Mouse (Mus musculus): ENCODE results near the gene Pls1. TPM values are rescaled to one million over a fixed set of nuclear protein-coding genes. Genes with fewer than 3 reads are reported as not detected.

Gene Pls1
- total and polyA plus RNA-seq, 2 experiments from 2014 or later = 0.11 TPM; not detected in 1

DNA sequence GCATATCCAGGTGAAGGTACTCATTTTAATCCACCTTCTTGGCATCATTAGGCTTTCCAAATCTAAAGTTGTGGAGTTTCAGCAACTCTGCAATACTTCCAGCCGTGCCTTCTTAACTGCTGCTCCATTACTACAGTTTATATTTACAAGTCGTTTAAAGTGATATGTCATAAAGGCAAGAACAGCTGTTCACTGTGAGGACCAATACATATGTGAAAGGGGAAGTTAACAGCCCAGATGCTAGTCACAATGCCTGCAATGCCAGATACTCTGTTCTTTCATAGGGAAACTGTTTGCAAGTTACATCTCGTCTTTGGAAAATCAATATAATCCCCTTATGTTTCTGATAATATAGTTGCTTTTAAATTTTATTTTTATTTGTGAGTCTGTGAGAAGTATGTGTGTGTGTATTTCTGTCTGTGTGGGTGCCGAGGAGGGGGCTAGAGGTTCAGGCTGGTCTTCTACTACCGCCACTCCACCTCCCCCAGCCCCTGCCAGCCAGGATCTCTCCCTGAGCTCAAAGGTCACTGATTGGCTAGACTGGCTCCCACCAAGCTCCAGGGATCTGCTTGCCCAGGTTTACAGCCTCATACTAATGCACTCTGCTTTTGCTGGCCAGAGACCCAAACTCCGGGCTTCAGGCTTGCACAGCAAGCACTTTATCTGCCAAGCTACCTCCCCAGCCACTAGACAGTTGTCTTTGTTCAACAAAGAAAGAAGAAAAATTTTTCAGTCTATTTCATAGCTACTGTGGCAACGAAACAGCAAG lies 100.1 kb downstream of the Pls1 start:
- Histone ChIP-seq H3K27ac (ENCODE audit: low read depth) (no peak overlapping the region), H3K4me3 (ENCODE audit: low read depth, low read length) (no peak overlapping the region), H3K9ac (replicated peaks; ENCODE audit: low read depth, low read length) (no peak overlapping the region), H3K4me1 (ENCODE audit: control insufficient read depth, insufficient read depth) (no peaks in the 10 kb centered on the region), H3K9me3 (replicated peaks; ENCODE audit: control insufficient read depth, low read length) (no peaks in the 10 kb centered on the region), H3K4me2 (ENCODE audit: low read depth, low read length) (no peak overlapping the region), H3K27me3 (ENCODE audit: control insufficient read depth, insufficient read depth, low read length) (no peaks in the 10 kb centered on the region), H3K36me3 (replicated peaks; ENCODE audit: control insufficient read depth, insufficient read depth, low read length) (no peaks in the 10 kb centered on the region)
- TF ChIP-seq EP300 (IDR thresholded peaks at IDR 0.05; ENCODE audit: low read depth) (no peak), CTCF (IDR thresholded peaks at IDR 0.05; ENCODE audit: low read depth) (no peak)
- no peak for ATAC-seq (ENCODE audit: insufficient read depth, low read depth)
- WGBS = 73% methylated on average over 7 of the region's 7 CpGs
- DNase-seq (ENCODE audit: low spot score) = no peak

- Histone ChIP-seq H3K9ac (replicated peaks; ENCODE audit: low read depth, low read length) (no peak overlapping the region), H3K27me3 (ENCODE audit: control insufficient read depth, insufficient read depth, low read length) (no peaks in the 10 kb centered on the region), H3K4me3 (ENCODE audit: low read depth, low read length) (no peak overlapping the region), H3K27ac (ENCODE audit: low read depth) (no peak overlapping the region), H3K4me1 (ENCODE audit: control insufficient read depth, insufficient read depth) (no peaks in the 10 kb centered on the region), H3K36me3 (replicated peaks; ENCODE audit: control insufficient read depth, insufficient read depth, low read length) (0 out of 2 replicates have a peak, but pooled peaks cover 8% of the 10 kb centered on the region), H3K9me3 (replicated peaks; ENCODE audit: control insufficient read depth, low read length) (no peaks in the 10 kb centered on the region), H3K4me2 (ENCODE audit: low read depth, low read length) (no peak overlapping the region)
- TF ChIP-seq CTCF (IDR thresholded peaks at IDR 0.05; ENCODE audit: low read depth) (0 out of 2 replicates have a peak, but pooled peaks have one; percentile 6), EP300 (IDR thresholded peaks at IDR 0.05; ENCODE audit: low read depth) (no peak)
- DNase-seq (ENCODE audit: low spot score) = no peak
- no peak for ATAC-seq (ENCODE audit: insufficient read depth, low read depth)
Measured at GRCm38 (mm10) chr9:95736238-95736637, 108.9 kb downstream of the Pls1 start.

GRCm38 (mm10) chr9:95712574-95712973 lies 132.5 kb downstream of the Pls1 start:
- no peak for TF ChIP-seq CTCF (IDR thresholded peaks at IDR 0.05; ENCODE audit: low read depth)
- TF ChIP-seq EP300 (IDR thresholded peaks at IDR 0.05; ENCODE audit: low read depth) = no peak
- ATAC-seq (ENCODE audit: insufficient read depth, low read depth) = no peak
- Histone ChIP-seq H3K4me2 (ENCODE audit: low read depth, low read length) (no peak overlapping the region), H3K4me1 (ENCODE audit: control insufficient read depth, insufficient read depth) (no peaks in the 10 kb centered on the region), H3K36me3 (replicated peaks; ENCODE audit: control insufficient read depth, insufficient read depth, low read length) (peaks cover 14% of the 10 kb centered on the region), H3K9me3 (replicated peaks; ENCODE audit: control insufficient read depth, low read length) (no peaks in the 10 kb centered on the region), H3K27ac (ENCODE audit: low read depth) (no peak overlapping the region), H3K27me3 (ENCODE audit: control insufficient read depth, insufficient read depth, low read length) (no peaks in the 10 kb centered on the region), H3K4me3 (ENCODE audit: low read depth, low read length) (no peak overlapping the region), H3K9ac (replicated peaks; ENCODE audit: low read depth, low read length) (no peak overlapping the region)
- 43% methylated on average over 8 of the region's 8 CpGs for WGBS
- DNase-seq (ENCODE audit: low spot score) = no peak

DNA sequence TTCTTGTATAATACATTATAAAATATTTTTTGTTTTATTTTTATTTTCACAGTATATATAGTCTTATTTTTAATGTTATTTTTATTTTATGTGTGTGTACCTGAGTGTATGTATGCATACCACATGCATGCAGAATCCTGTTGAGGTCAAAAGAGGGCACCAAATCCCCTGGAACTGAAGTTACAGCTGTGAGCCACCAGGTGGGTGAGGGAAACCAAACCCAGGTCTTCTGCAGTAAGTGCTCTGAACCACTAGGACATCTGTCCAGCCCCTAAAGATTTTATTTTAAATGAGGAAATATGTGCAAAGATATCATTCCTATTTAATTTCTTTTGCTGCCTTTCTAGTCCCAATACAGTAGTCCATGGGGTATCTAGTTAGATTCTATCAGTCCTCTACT lies 136.2 kb downstream of the Pls1 start:
- Histone ChIP-seq H3K27me3 (ENCODE audit: control insufficient read depth, insufficient read depth, low read length) (no peaks in the 10 kb centered on the region), H3K36me3 (replicated peaks; ENCODE audit: control insufficient read depth, insufficient read depth, low read length) (peaks cover 14% of the 10 kb centered on the region), H3K9me3 (replicated peaks; ENCODE audit: control insufficient read depth, low read length) (no peaks in the 10 kb centered on the region), H3K4me2 (ENCODE audit: low read depth, low read length) (no peak overlapping the region), H3K4me3 (ENCODE audit: low read depth, low read length) (no peak overlapping the region), H3K4me1 (ENCODE audit: control insufficient read depth, insufficient read depth) (no peaks in the 10 kb centered on the region), H3K27ac (ENCODE audit: low read depth) (no peak overlapping the region), H3K9ac (replicated peaks; ENCODE audit: low read depth, low read length) (no peak overlapping the region)
- ATAC-seq (ENCODE audit: insufficient read depth, low read depth) (no peak), DNase-seq (ENCODE audit: low spot score) (no peak)
- TF ChIP-seq EP300 (IDR thresholded peaks at IDR 0.05; ENCODE audit: low read depth) (no peak), CTCF (IDR thresholded peaks at IDR 0.05; ENCODE audit: low read depth) (no peak)

DNA sequence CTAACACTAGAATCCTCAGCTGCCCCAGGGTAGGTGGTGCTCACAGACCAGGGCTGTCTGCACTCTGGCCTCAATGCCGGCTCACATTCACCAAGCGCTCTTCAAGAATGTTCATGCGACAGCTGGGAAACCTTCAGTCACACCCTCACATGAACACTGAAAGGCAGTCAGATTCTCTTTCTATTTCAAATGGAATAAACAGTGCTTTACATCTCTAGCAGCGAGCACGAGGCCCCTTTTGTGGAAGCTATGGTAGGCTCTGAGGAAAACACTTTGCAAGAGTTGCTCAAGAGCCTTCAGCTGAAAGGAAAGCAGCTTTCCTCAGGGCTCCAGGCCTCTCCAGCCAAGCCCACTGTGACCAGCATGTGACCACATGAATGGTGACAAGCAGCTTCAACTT lies 139.7 kb downstream of the Pls1 start:
- Histone ChIP-seq H3K27ac (ENCODE audit: low read depth) (no peak overlapping the region), H3K36me3 (replicated peaks; ENCODE audit: control insufficient read depth, insufficient read depth, low read length) (peaks cover 14% of the 10 kb centered on the region), H3K27me3 (ENCODE audit: control insufficient read depth, insufficient read depth, low read length) (no peaks in the 10 kb centered on the region), H3K9me3 (replicated peaks; ENCODE audit: control insufficient read depth, low read length) (no peaks in the 10 kb centered on the region), H3K4me2 (ENCODE audit: low read depth, low read length) (no peak overlapping the region), H3K4me1 (ENCODE audit: control insufficient read depth, insufficient read depth) (no peaks in the 10 kb centered on the region), H3K4me3 (ENCODE audit: low read depth, low read length) (no peak overlapping the region), H3K9ac (replicated peaks; ENCODE audit: low read depth, low read length) (no peak overlapping the region)
- ATAC-seq (ENCODE audit: insufficient read depth, low read depth) (no peak), DNase-seq (ENCODE audit: low spot score) (no peak)
- TF ChIP-seq EP300 (IDR thresholded peaks at IDR 0.05; ENCODE audit: low read depth) (no peak), CTCF (IDR thresholded peaks at IDR 0.05; ENCODE audit: low read depth) (no peak)
- 73% methylated on average over 5 of the region's 5 CpGs for WGBS

GRCm38 (mm10) chr9:95704078-95704477 lies 141.0 kb downstream of the Pls1 start:
- H3K9me3 ChIP-seq (replicated peaks; ENCODE audit: control insufficient read depth, low read length) = no peaks in the 10 kb centered on the region
- H3K36me3 ChIP-seq (replicated peaks; ENCODE audit: control insufficient read depth, insufficient read depth, low read length) = peaks cover 10% of the 10 kb centered on the region
- no peak overlapping the region for H3K9ac ChIP-seq (replicated peaks; ENCODE audit: low read depth, low read length)
- H3K4me3 ChIP-seq (ENCODE audit: low read depth, low read length) = no peak overlapping the region
- no peak overlapping the region for H3K27ac ChIP-seq (ENCODE audit: low read depth)
- TF ChIP-seq CTCF (IDR thresholded peaks at IDR 0.05; ENCODE audit: low read depth) = no peak
- no peak for TF ChIP-seq EP300 (IDR thresholded peaks at IDR 0.05; ENCODE audit: low read depth)
- ATAC-seq (ENCODE audit: insufficient read depth, low read depth) (no peak), DNase-seq (ENCODE audit: low spot score) (no peak)
- 78% methylated on average over 3 of the region's 3 CpGs for WGBS
- H3K4me2 ChIP-seq (ENCODE audit: low read depth, low read length) = no peak overlapping the region
- H3K4me1 ChIP-seq (ENCODE audit: control insufficient read depth, insufficient read depth) = no peaks in the 10 kb centered on the region
- no peaks in the 10 kb centered on the region for H3K27me3 ChIP-seq (ENCODE audit: control insufficient read depth, insufficient read depth, low read length)

Other genes with a start within 250 kb of the Pls1 start
- 0.58 and 3.4 TPM in 2 replicates for gene Pcolce2, start 207.7 kb downstream of the Pls1 start, total RNA-seq (2014; rRNA removed; ENCODE audit: low replicate concordance)
- gene Pcolce2, start 207.7 kb downstream of the Pls1 start, polyA plus RNA-seq (2015; fragmentation: Nextera tagmentation; extraction: Ambion mirVana) = 2.6 TPM in 2 replicates
- 5.9 and 7.6 TPM in 2 replicates for gene Trpc1, start 94.9 kb downstream of the Pls1 start, total RNA-seq (2014; rRNA removed; ENCODE audit: low replicate concordance)
- 2.2 and 2.3 TPM in 2 replicates for gene Trpc1, start 94.9 kb downstream of the Pls1 start, polyA plus RNA-seq (2015; fragmentation: Nextera tagmentation; extraction: Ambion mirVana)
- 13.0 and 15.9 TPM in 2 replicates for gene Atr, start 12.3 kb upstream of the Pls1 start, total RNA-seq (2014; rRNA removed; ENCODE audit: low replicate concordance)
- gene Atr, start 12.3 kb upstream of the Pls1 start, polyA plus RNA-seq (2015; fragmentation: Nextera tagmentation; extraction: Ambion mirVana) = 4.9 and 5.6 TPM in 2 replicates
- gene Xrn1, start 109.4 kb upstream of the Pls1 start, total RNA-seq (2014; rRNA removed; ENCODE audit: low replicate concordance) = 9.7 and 14.0 TPM in 2 replicates
- gene Xrn1, start 109.4 kb upstream of the Pls1 start, polyA plus RNA-seq (2015; fragmentation: Nextera tagmentation; extraction: Ambion mirVana) = 7.4 and 8.8 TPM in 2 replicates